Mouse (Mus musculus): ENCODE results near the gene Eif3d. TPM values are rescaled to one million over a fixed set of nuclear protein-coding genes. Genes with fewer than 3 reads are reported as not detected.

Gene Eif3d
- polyA plus RNA-seq, 1 experiment from 2014 or later: 187 TPM

- Histone ChIP-seq H3K27me3 (no peaks in the 10 kb centered on the region), H3K36me3 (no peaks in the 10 kb centered on the region), H3K4me3 (no peak overlapping the region), H3K4me1 (peaks cover 10% of the 10 kb centered on the region), H3K4me2 (no peak overlapping the region), H3K9me3 (no peaks in the 10 kb centered on the region), H3K27ac (no peak overlapping the region), H3K9ac (no peak overlapping the region)
- ATAC-seq (ENCODE audit: borderline replicate concordance, extremely low read depth, low FRiP score, low TSS enrichment): no peak
- WGBS: 54% methylated on average over 6 of the region's 6 CpGs
Measured at GRCm38 (mm10) chr15:77974165-77974841, 3.7 kb upstream of the Eif3d start.

GRCm38 (mm10) chr15:77969940-77970469 lies 608 bp downstream of the Eif3d start:
- Histone ChIP-seq H3K9me3 (no peaks in the 10 kb centered on the region), H3K9ac (peak overlapping the region; percentile 95), H3K36me3 (peaks cover 37% of the 10 kb centered on the region), H3K4me3 (peak overlapping the region; percentile 87), H3K4me2 (peak overlapping the region; percentile 79), H3K27me3 (no peaks in the 10 kb centered on the region), H3K4me1 (peaks cover 15% of the 10 kb centered on the region), H3K27ac (peak overlapping the region; percentile 98)
- WGBS: under 1% methylated on average over 15 of the region's 15 CpGs
- ATAC-seq (ENCODE audit: borderline replicate concordance, extremely low read depth, low FRiP score, low TSS enrichment): no peak

GRCm38 (mm10) chr15:77965117-77965528 lies 5.5 kb downstream of the Eif3d start:
- peaks cover 10% of the 10 kb centered on the region for H3K4me1 ChIP-seq
- no peak overlapping the region for H3K4me2 ChIP-seq
- no peaks in the 10 kb centered on the region for H3K27me3 ChIP-seq
- no peak overlapping the region for H3K27ac ChIP-seq
- peaks cover 85% of the 10 kb centered on the region for H3K36me3 ChIP-seq
- no peaks in the 10 kb centered on the region for H3K9me3 ChIP-seq
- 77% methylated on average over 9 of the region's 9 CpGs for WGBS
- no peak overlapping the region for H3K4me3 ChIP-seq
- H3K9ac ChIP-seq: no peak overlapping the region
- no peak for ATAC-seq (ENCODE audit: borderline replicate concordance, extremely low read depth, low FRiP score, low TSS enrichment)

GRCm38 (mm10) chr15:77962447-77962846 lies 8.2 kb downstream of the Eif3d start:
- Histone ChIP-seq H3K4me2 (no peak overlapping the region), H3K27ac (no peak overlapping the region), H3K4me3 (no peak overlapping the region), H3K9ac (no peak overlapping the region), H3K9me3 (no peaks in the 10 kb centered on the region), H3K36me3 (peaks cover 91% of the 10 kb centered on the region), H3K4me1 (peaks cover 1% of the 10 kb centered on the region; the same call in 1 of the 2 replicates), H3K27me3 (no peaks in the 10 kb centered on the region)
- 92% methylated on average over 5 of the region's 5 CpGs for WGBS
- no peak for ATAC-seq (ENCODE audit: borderline replicate concordance, extremely low read depth, low FRiP score, low TSS enrichment)

GRCm38 (mm10) chr15:77960693-77961092 lies 9.9 kb downstream of the Eif3d start:
- peaks cover 73% of the 10 kb centered on the region for H3K36me3 ChIP-seq
- no peak overlapping the region for H3K4me3 ChIP-seq
- no peak overlapping the region for H3K4me2 ChIP-seq
- no peaks in the 10 kb centered on the region for H3K9me3 ChIP-seq
- no peak overlapping the region for H3K9ac ChIP-seq
- H3K4me1 ChIP-seq: peaks cover 18% of the 10 kb centered on the region
- H3K27me3 ChIP-seq: peaks cover 10% of the 10 kb centered on the region
- 85% methylated on average over 6 of the region's 6 CpGs for WGBS
- H3K27ac ChIP-seq: no peak overlapping the region
- ATAC-seq (ENCODE audit: borderline replicate concordance, extremely low read depth, low FRiP score, low TSS enrichment): no peak

- 55% methylated on average over 3 of the region's 3 CpGs for WGBS
- ATAC-seq (ENCODE audit: borderline replicate concordance, extremely low read depth, low FRiP score, low TSS enrichment): no peak
- H3K36me3 ChIP-seq: peaks cover 47% of the 10 kb centered on the region
Measured at GRCm38 (mm10) chr15:77958071-77958470, 12.5 kb downstream of the Eif3d start.

GRCm38 (mm10) chr15:77957625-77958024 lies 13.0 kb downstream of the Eif3d start:
- no peak overlapping the region for H3K9ac ChIP-seq
- H3K4me3 ChIP-seq: no peak overlapping the region
- H3K4me1 ChIP-seq: peaks cover 22% of the 10 kb centered on the region
- H3K27me3 ChIP-seq: peaks cover 20% of the 10 kb centered on the region
- H3K27ac ChIP-seq: no peak overlapping the region
- 41% methylated on average over 5 of the region's 5 CpGs for WGBS
- H3K9me3 ChIP-seq: no peaks in the 10 kb centered on the region
- no peak for ATAC-seq (ENCODE audit: borderline replicate concordance, extremely low read depth, low FRiP score, low TSS enrichment)
- no peak overlapping the region for H3K4me2 ChIP-seq
- peaks cover 42% of the 10 kb centered on the region for H3K36me3 ChIP-seq

More at GRCm38 (mm10) chr15:77958071-77958470, 12.5 kb downstream of the Eif3d start:
- Histone ChIP-seq H3K4me3 (no peak overlapping the region), H3K27ac (no peak overlapping the region), H3K9me3 (no peaks in the 10 kb centered on the region), H3K27me3 (peaks cover 20% of the 10 kb centered on the region), H3K4me2 (no peak overlapping the region), H3K9ac (no peak overlapping the region), H3K4me1 (peaks cover 22% of the 10 kb centered on the region)

GRCm38 (mm10) chr15:77956404-77956901 lies 14.2 kb downstream of the Eif3d start, which contains the start of gene Foxred2:
Foxred2 (minus strand) TSS chr15:77956722.
- H3K4me3 ChIP-seq: peak within 1 kb of the TSS; percentile 52
- WGBS: under 1% methylated on average over 39 of the region's 39 CpGs
- peaks cover 31% of the 10 kb centered on the region for H3K36me3 ChIP-seq
- H3K27ac ChIP-seq: no peak within 1 kb of the TSS
- H3K27me3 ChIP-seq: peaks cover 20% of the 10 kb centered on the region
- H3K4me1 ChIP-seq: peaks cover 22% of the 10 kb centered on the region
- H3K9me3 ChIP-seq: no peaks in the 10 kb centered on the region
- peak; percentile 91 for ATAC-seq (ENCODE audit: borderline replicate concordance, extremely low read depth, low FRiP score, low TSS enrichment)
- peak within 1 kb of the TSS; percentile 90 for H3K4me2 ChIP-seq
- peak within 1 kb of the TSS; percentile 24 for H3K9ac ChIP-seq

- H3K4me1 ChIP-seq: peaks cover 22% of the 10 kb centered on the region
- no peaks in the 10 kb centered on the region for H3K9me3 ChIP-seq
- no peak overlapping the region for H3K27ac ChIP-seq
- H3K27me3 ChIP-seq: peaks cover 20% of the 10 kb centered on the region
- WGBS: 6% methylated on average over 52 of the region's 52 CpGs
- peak overlapping the region; percentile 24 for H3K9ac ChIP-seq
- H3K4me2 ChIP-seq: peak overlapping the region; percentile 90
- H3K4me3 ChIP-seq: peak overlapping the region; percentile 52
- H3K36me3 ChIP-seq: peaks cover 23% of the 10 kb centered on the region
- ATAC-seq (ENCODE audit: borderline replicate concordance, extremely low read depth, low FRiP score, low TSS enrichment): peak; percentile 27; the same call in 1 of the 2 replicates
Measured at GRCm38 (mm10) chr15:77955440-77956403, 14.9 kb downstream of the Eif3d start.

- H3K27ac ChIP-seq: no peak overlapping the region
- no peaks in the 10 kb centered on the region for H3K9me3 ChIP-seq
- H3K4me2 ChIP-seq: no peak overlapping the region
- H3K4me1 ChIP-seq: peaks cover 22% of the 10 kb centered on the region
- no peak overlapping the region for H3K4me3 ChIP-seq
- H3K9ac ChIP-seq: no peak overlapping the region
- peaks cover 10% of the 10 kb centered on the region for H3K36me3 ChIP-seq
- H3K27me3 ChIP-seq: peaks cover 20% of the 10 kb centered on the region
- ATAC-seq (ENCODE audit: borderline replicate concordance, extremely low read depth, low FRiP score, low TSS enrichment): no peak
- 81% methylated on average over 2 of the region's 2 CpGs for WGBS
Measured at GRCm38 (mm10) chr15:77954362-77954761, 16.3 kb downstream of the Eif3d start.

GRCm38 (mm10) chr15:77952921-77953320 lies 17.7 kb downstream of the Eif3d start:
- H3K36me3 ChIP-seq: no peaks in the 10 kb centered on the region
- no peak overlapping the region for H3K27ac ChIP-seq
- H3K4me3 ChIP-seq: no peak overlapping the region
- WGBS: 78% methylated on average over 3 of the region's 3 CpGs
- ATAC-seq (ENCODE audit: borderline replicate concordance, extremely low read depth, low FRiP score, low TSS enrichment): no peak
- no peak overlapping the region for H3K9ac ChIP-seq
- peaks cover 20% of the 10 kb centered on the region for H3K27me3 ChIP-seq
- peaks cover 22% of the 10 kb centered on the region for H3K4me1 ChIP-seq
- H3K4me2 ChIP-seq: no peak overlapping the region
- H3K9me3 ChIP-seq: no peaks in the 10 kb centered on the region

Data from lung, embryonic 15.5 days (tissue).